Comparison of ENCODE assay signal across 15 mouse cellular contexts in the genomic region with DNA sequence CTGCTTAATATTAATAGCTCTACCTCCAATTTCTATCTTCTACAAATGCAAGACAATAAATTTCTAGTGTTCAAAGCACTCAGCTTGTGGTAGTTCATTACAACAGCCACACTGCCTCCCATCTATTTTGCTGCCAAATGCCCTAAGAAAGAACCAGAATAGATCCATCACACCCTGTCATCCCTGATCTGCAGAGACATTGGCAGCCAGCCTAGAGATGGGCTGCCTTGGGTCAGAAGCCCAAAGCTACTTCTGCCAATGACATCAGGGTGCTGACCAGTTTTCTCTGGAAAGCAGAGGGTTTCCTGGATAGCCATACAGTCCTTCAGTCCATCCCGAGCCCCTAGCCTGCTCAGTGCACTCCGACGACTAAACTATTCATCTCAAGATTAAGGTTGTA. TPM values are rescaled to one million over a fixed set of nuclear protein-coding genes. Genes with fewer than 3 reads are reported as not detected.
A peak's percentile ranks its signal among the peaks of the same experiment; 100 is the strongest.
DNase-seq lines count a peak whose midpoint lies in the region; ATAC-seq and TF ChIP-seq lines count a peak whose summit lies in the region.
"Had no signal": no experiment of that assay in that cellular context is flagged by ENCODE, and none has a peak within 500 bp of the region (broad histone marks: within the 10 kb centered on the region; RNA-seq: fewer than 3 reads in every experiment).

No protein-coding gene starts in this region.

- intact Hi-C loops in gastrocnemius, postnatal 14 days (cut with DNase I; ENCODE audit: low total_unique reads): no loop called here

- H3K27ac ChIP-seq in hindbrain, postnatal 0 days: no peak overlapping the region
- no peak overlapping the region for H3K27ac ChIP-seq in hindbrain, embryonic 14.5 days
- H3K27ac ChIP-seq: embryonic facial prominence, embryonic 12.5 days; forebrain, embryonic 15.5 days; heart, adult 2 months; hindbrain, embryonic 12.5 days; intestine, embryonic 15.5 days had no signal

- H3K9ac ChIP-seq in hindbrain, postnatal 0 days (replicated peaks; ENCODE audit: low read length): no peak overlapping the region
- H3K9ac ChIP-seq in hindbrain, embryonic 14.5 days: no peak overlapping the region
- H3K9ac ChIP-seq: embryonic facial prominence, embryonic 12.5 days; forebrain, embryonic 15.5 days; heart, embryonic 12.5 days; hindbrain, embryonic 12.5 days; intestine, embryonic 15.5 days had no signal

- H3K4me1 ChIP-seq in hindbrain, postnatal 0 days (ENCODE audit: insufficient read depth, low read length): no peaks in the 10 kb centered on the region
- H3K4me1 ChIP-seq in hindbrain, embryonic 14.5 days (replicated peaks; ENCODE audit: control insufficient read depth, insufficient read depth, low read length): no peaks in the 10 kb centered on the region
- H3K4me1 ChIP-seq: embryonic facial prominence, embryonic 12.5 days; forebrain, embryonic 15.5 days; hindbrain, embryonic 12.5 days; intestine, embryonic 15.5 days had no signal

- H3K36me3 ChIP-seq in hindbrain, postnatal 0 days (ENCODE audit: insufficient read depth, low read length): no peaks in the 10 kb centered on the region
- H3K36me3 ChIP-seq in hindbrain, embryonic 14.5 days (replicated peaks; ENCODE audit: control insufficient read depth, insufficient read depth): no peaks in the 10 kb centered on the region
- H3K36me3 ChIP-seq: embryonic facial prominence, embryonic 12.5 days; forebrain, embryonic 15.5 days; heart, embryonic 12.5 days; hindbrain, embryonic 12.5 days; intestine, embryonic 15.5 days had no signal

- H3K27me3 ChIP-seq in hindbrain, postnatal 0 days (ENCODE audit: insufficient read depth, low read length): no peaks in the 10 kb centered on the region
- H3K27me3 ChIP-seq in hindbrain, embryonic 14.5 days (ENCODE audit: control insufficient read depth, insufficient read depth, low read length): no peaks in the 10 kb centered on the region
- H3K27me3 ChIP-seq: embryonic facial prominence, embryonic 12.5 days; forebrain, embryonic 15.5 days; heart, embryonic 12.5 days; hindbrain, embryonic 12.5 days; intestine, embryonic 15.5 days had no signal

- no peaks in the 10 kb centered on the region for H3K9me3 ChIP-seq in hindbrain, postnatal 0 days (ENCODE audit: low read length)
- H3K9me3 ChIP-seq in hindbrain, embryonic 14.5 days (ENCODE audit: control insufficient read depth, low read length): no peaks in the 10 kb centered on the region
- H3K9me3 ChIP-seq: embryonic facial prominence, embryonic 12.5 days; forebrain, embryonic 15.5 days; heart, embryonic 12.5 days; hindbrain, embryonic 12.5 days; intestine, embryonic 15.5 days had no signal

- no peak overlapping the region for H3K4me3 ChIP-seq in hindbrain, postnatal 0 days (ENCODE audit: low read length)
- H3K4me3 ChIP-seq in hindbrain, embryonic 14.5 days (replicated peaks; ENCODE audit: low read length): no peak overlapping the region
- H3K4me3 ChIP-seq: embryonic facial prominence, embryonic 12.5 days; forebrain, embryonic 15.5 days; heart, adult 2 months; heart, embryonic 12.5 days; hindbrain, embryonic 12.5 days; intestine, embryonic 15.5 days had no signal

- 77% methylated on average over 3 of the region's 3 CpGs for WGBS in hindbrain, postnatal 0 days
- 95% methylated on average over 3 of the region's 3 CpGs for WGBS in hindbrain, embryonic 14.5 days

- no peak overlapping the region for H3K4me2 ChIP-seq in hindbrain, postnatal 0 days (ENCODE audit: low read depth, low read length)
- no peak overlapping the region for H3K4me2 ChIP-seq in hindbrain, embryonic 14.5 days (replicated peaks)
- H3K4me2 ChIP-seq: embryonic facial prominence, embryonic 12.5 days; forebrain, embryonic 15.5 days; heart, embryonic 12.5 days; hindbrain, embryonic 12.5 days; intestine, embryonic 15.5 days had no signal

- peak; percentile 13 for DNase-seq in adrenal gland, adult 2 months
- DNase-seq in adrenal gland, postnatal 4 days (ENCODE audit: low spot score in 2 of 2): no peak
- peak; percentile 91 to 92 for DNase-seq in cerebellum, postnatal 10 days
- DNase-seq in hindbrain, postnatal 0 days (ENCODE audit: low spot score): peak; percentile 54
- DNase-seq in hindbrain, embryonic 14.5 days (ENCODE audit: low spot score): no peak
- no peak for DNase-seq in gastrocnemius, postnatal 14 days
- DNase-seq: heart, adult 2 months; heart, postnatal 36 days; kidney, adult 18-20 months had no signal

- no peak for ATAC-seq in cerebellum, adult (ENCODE audit: insufficient number of reproducible peaks, low FRiP score, low TSS enrichment)
- peak; percentile 70 for ATAC-seq in hindbrain, postnatal 0 days
- ATAC-seq in hindbrain, embryonic 14.5 days (ENCODE audit: low FRiP score): no peak
- ATAC-seq: forebrain, embryonic 15.5 days; intestine, embryonic 15.5 days had no signal

- TF ChIP-seq CTCF in hindbrain, postnatal 0 days (IDR thresholded peaks at IDR 0.05; ENCODE audit: low read depth): no peak

RNA-seq across cellular contexts. Expression of a gene that starts 33.9 kb away (rescaled TPM):
- total RNA-seq in adrenal gland, adult 2 months (2021): 10 to 100 TPM in 1 of 2 experiments, 1 to 10 TPM in 1; 5.8 to 10.2 TPM
- 13.5 and 14.2 TPM in 2 replicates for polyA plus RNA-seq in adrenal gland, adult 2 months (2012; rRNA removed)
- total RNA-seq in adrenal gland, postnatal 4 days (2021): 1 to 10 TPM; 7.9 to 8.6 TPM
- 118 and 136 TPM in 2 replicates for total RNA-seq in hindbrain, postnatal 0 days (2014; rRNA removed)
- polyA plus RNA-seq in hindbrain, postnatal 0 days (2015; fragmentation: Nextera tagmentation; extraction: Ambion mirVana): 12.4 and 12.9 TPM in 2 replicates
- 27.0 and 28.5 TPM in 2 replicates for polyA plus RNA-seq in hindbrain, embryonic 14.5 days (2014; fragmentation: Nextera tagmentation; extraction: Ambion mirVana)
- 1 to 10 TPM; 7.8 to 9.9 TPM for total RNA-seq in gastrocnemius, postnatal 14 days (2021)

Comparison
In these comparisons a context has a peak if more than half of its experiments do, and no peak if none do; other contexts are left out.
1. DNase-seq: peak in adrenal gland, adult 2 months (single experiment), cerebellum, postnatal 10 days (2 of 2) and hindbrain, postnatal 0 days (single experiment); none in adrenal gland, postnatal 4 days (0 of 2), hindbrain, embryonic 14.5 days (single experiment) and gastrocnemius, postnatal 14 days (single experiment).
2. RNA of a gene that starts 33.9 kb away (total RNA-seq): 118 to 136 TPM in hindbrain, postnatal 0 days; 5.8 to 10.2 TPM in adrenal gland, adult 2 months, 7.8 to 9.9 TPM in gastrocnemius, postnatal 14 days and 7.9 to 8.6 TPM in adrenal gland, postnatal 4 days; every median in the first group is over 10 times any median in the second.